Comparison of ENCODE assay signal across 23 mouse cellular contexts in the genomic region with DNA sequence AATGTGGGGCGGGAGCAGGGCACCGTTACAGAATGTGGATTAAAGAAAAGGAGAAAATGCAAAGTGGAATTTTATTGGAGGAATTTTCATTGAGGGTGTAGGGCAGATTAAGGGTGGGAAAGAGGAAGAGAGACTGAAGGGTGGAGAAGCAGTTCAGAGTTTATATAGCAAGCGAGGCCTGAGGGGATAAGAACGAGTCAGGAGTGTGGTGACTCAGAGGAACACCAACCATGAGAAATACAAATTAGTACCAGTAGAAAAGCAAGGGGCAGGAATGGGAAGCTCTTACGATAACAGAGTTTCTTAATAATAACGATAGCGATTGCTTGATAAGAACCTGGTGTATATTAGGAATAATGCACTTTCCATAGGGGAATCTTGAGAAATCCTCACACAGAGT.
A peak's percentile ranks its signal among the peaks of the same experiment; 100 is the strongest.
DNase-seq lines count a peak whose midpoint lies in the region; ATAC-seq and TF ChIP-seq lines count a peak whose summit lies in the region.
"Had no signal": no experiment of that assay in that cellular context is flagged by ENCODE, and none has a peak within 500 bp of the region (broad histone marks: within the 10 kb centered on the region; RNA-seq: fewer than 3 reads in every experiment).

No protein-coding gene starts in this region.

- WGBS in liver, adult 2 months = 82% methylated on average over 7 of the region's 7 CpGs

- TF ChIP-seq POLR2A in liver, adult 2 months (IDR thresholded peaks at IDR 0.05; ENCODE audit: extremely low read depth, insufficient read depth, low read length) = no peak
- TF ChIP-seq POLR2A in myocyte (IDR thresholded peaks at IDR 0.05; ENCODE audit: insufficient read length, low read depth) = no peak

- H3K27ac ChIP-seq in liver, adult 2 months (replicated peaks; ENCODE audit: insufficient read depth, low read depth, low read length) = no peak overlapping the region
- H3K27ac ChIP-seq: forebrain, embryonic 15.5 days; heart, embryonic 10.5 days; heart, embryonic 15.5 days; hindbrain, embryonic 13.5 days; midbrain, embryonic 12.5 days; stomach, embryonic 15.5 days had no signal

- H3K27me3 ChIP-seq in liver, adult 2 months (ENCODE audit: control insufficient read depth, insufficient read depth, low read length) = no peaks in the 10 kb centered on the region
- H3K27me3 ChIP-seq in myocyte (ENCODE audit: control insufficient read depth, insufficient read depth, insufficient read length) = no peaks in the 10 kb centered on the region
- H3K27me3 ChIP-seq: forebrain, embryonic 15.5 days; heart, embryonic 15.5 days; hindbrain, embryonic 13.5 days; midbrain, embryonic 12.5 days; stomach, embryonic 15.5 days had no signal

- H3K36me3 ChIP-seq in liver, adult 2 months (ENCODE audit: control insufficient read depth, insufficient read depth, low read length) = no peaks in the 10 kb centered on the region
- peaks cover 5% of the 10 kb centered on the region for H3K36me3 ChIP-seq in myocyte (ENCODE audit: control insufficient read depth, insufficient read depth)
- H3K36me3 ChIP-seq: forebrain, embryonic 15.5 days; G1E; heart, embryonic 15.5 days; midbrain, embryonic 12.5 days; stomach, embryonic 15.5 days had no signal

- peak; percentile 23 for DNase-seq in liver, adult 2 months (ENCODE audit: extremely low read depth, low read depth, low spot score)
- no peak for DNase-seq in liver
- DNase-seq in B cell, adult 2 months = peak; percentile 34 to 35
- no peak for DNase-seq in kidney, postnatal 25 days
- no peak for DNase-seq in thymus, postnatal 4 days
- DNase-seq: adrenal gland, postnatal 14 days; cerebellum, adult 2 months; cerebellum, postnatal 36 days; heart, postnatal 36 days; kidney, postnatal 14 days; lung, postnatal 4 days; thymus, postnatal 25 days had no signal

- peak overlapping the region; percentile 40 for H3K4me2 ChIP-seq in myocyte (ENCODE audit: low read depth)
- H3K4me2 ChIP-seq: forebrain, embryonic 15.5 days; heart, embryonic 15.5 days; hindbrain, embryonic 13.5 days; liver, embryonic 11.5 days; midbrain, embryonic 12.5 days; stomach, embryonic 15.5 days had no signal

- H3K79me2 ChIP-seq in liver, adult 2 months (ENCODE audit: control insufficient read depth, insufficient read depth, low read length) = no peaks in the 10 kb centered on the region
- H3K79me2 ChIP-seq in myocyte (ENCODE audit: control insufficient read depth, insufficient read depth) = no peaks in the 10 kb centered on the region

- H3K4me3 ChIP-seq in liver, adult 2 months (ENCODE audit: insufficient read depth, low read depth, low read length) = no peak overlapping the region
- no peak overlapping the region for H3K4me3 ChIP-seq in myocyte
- H3K4me3 ChIP-seq: forebrain, embryonic 15.5 days; heart, embryonic 10.5 days; heart, embryonic 15.5 days; hindbrain, embryonic 13.5 days; midbrain, embryonic 12.5 days; stomach, embryonic 15.5 days had no signal

- no peak overlapping the region for H3ac ChIP-seq in myocyte (ENCODE audit: control insufficient read depth, insufficient read length)

- TF ChIP-seq CTCF in liver, adult 2 months (IDR thresholded peaks at IDR 0.05; ENCODE audit: low read depth, low read length) = no peak

- peak; percentile 35 for ATAC-seq in granulocyte monocyte progenitor cell, adult 5-6 weeks (replicated peaks; ENCODE audit: poor library complexity, severe bottlenecking)
- ATAC-seq: forebrain, embryonic 15.5 days; intestine, postnatal 0 days had no signal

- no peak overlapping the region for H3K9ac ChIP-seq in liver, adult 2 months (ENCODE audit: low read depth, low read length)
- H3K9ac ChIP-seq: forebrain, embryonic 15.5 days; heart, embryonic 15.5 days; hindbrain, embryonic 13.5 days; midbrain, embryonic 12.5 days; stomach, embryonic 15.5 days had no signal

- no peaks in the 10 kb centered on the region for H3K4me1 ChIP-seq in liver, adult 2 months (ENCODE audit: control insufficient read depth, insufficient read depth, low read length)
- H3K4me1 ChIP-seq: forebrain, embryonic 15.5 days; heart, embryonic 10.5 days; heart, embryonic 15.5 days; hindbrain, embryonic 13.5 days; midbrain, embryonic 12.5 days; stomach, embryonic 15.5 days had no signal

TF ChIP-seq in myocyte, 11 proteins besides CTCF, POLR2A, EP300 and RAD21:
- TF ChIP-seq TCF3 (IDR thresholded peaks at IDR 0.05; ENCODE audit: insufficient read length, low read depth) (no peak), MYOD1 (IDR thresholded peaks at IDR 0.05; ENCODE audit: control insufficient read depth in 1 of 3, insufficient read length in 2 of 3, low read depth in 2 of 3) (no peak), REST (IDR thresholded peaks at IDR 0.05; ENCODE audit: insufficient read depth, insufficient read length) (no peak), CEBPB (IDR thresholded peaks at IDR 0.05; ENCODE audit: insufficient read depth, poor library complexity, severe bottlenecking) (no peak), MYOG (IDR thresholded peaks at IDR 0.05; ENCODE audit: control insufficient read depth in 1 of 3, insufficient read depth in 1 of 3, insufficient read length in 2 of 3, low read depth in 2 of 3) (no peak), MAX (IDR thresholded peaks at IDR 0.05; ENCODE audit: low read depth) (no peak), E2F4 (IDR thresholded peaks at IDR 0.05; ENCODE audit: insufficient read depth) (no peak), USF1 (IDR thresholded peaks at IDR 0.05; ENCODE audit: low read depth) (no peak), POLR2AphosphoS2 (IDR thresholded peaks at IDR 0.05; ENCODE audit: insufficient read length, low read depth) (no peak), TCF12 (IDR thresholded peaks at IDR 0.05; ENCODE audit: insufficient read depth, poor library complexity, severe bottlenecking) (no peak), SRF (IDR thresholded peaks at IDR 0.05; ENCODE audit: control insufficient read depth, insufficient read length, low read depth) (no peak)

Comparison
In these comparisons a context has a peak if more than half of its experiments do, and no peak if none do; other contexts are left out.
1. DNase-seq: peak in liver, adult 2 months (single experiment) and B cell, adult 2 months (2 of 2); none in liver (single experiment), kidney, postnatal 25 days (0 of 2) and thymus, postnatal 4 days (single experiment).